Mouse (Mus musculus): ENCODE results near the gene Mctp2. TPM values are rescaled to one million over a fixed set of nuclear protein-coding genes. Genes with fewer than 3 reads are reported as not detected.

Mctp2 gene
- total and polyA plus RNA-seq, 3 experiments: 0.11 TPM; not detected in 2

DNA sequence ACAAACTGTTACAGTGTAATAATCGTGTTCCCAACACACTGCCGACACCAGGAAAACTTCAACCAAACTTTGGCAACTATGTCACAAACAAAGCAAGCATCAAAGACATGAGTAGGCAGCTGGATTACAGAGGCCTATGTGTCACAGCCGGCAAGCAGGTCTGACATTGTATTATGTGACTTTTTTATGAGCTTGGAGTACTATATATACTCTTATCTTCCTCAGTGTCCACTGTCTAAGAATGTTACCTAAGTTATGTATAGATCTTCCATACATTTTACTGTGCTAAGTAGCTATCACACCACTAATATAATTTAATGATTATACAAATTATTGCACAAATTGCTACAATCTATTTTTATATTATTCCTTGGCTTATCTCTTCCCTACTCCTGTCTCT is 202.8 kb downstream of the Mctp2 start:
- H3K27me3 ChIP-seq (ENCODE audit: insufficient read depth, low read length): no peaks in the 10 kb centered on the region
- no peaks in the 10 kb centered on the region for H3K36me3 ChIP-seq (replicated peaks)
- ATAC-seq (ENCODE audit: extremely low read depth, insufficient number of reproducible peaks, low FRiP score, poor library complexity, severe bottlenecking) (no peak), DNase-seq (ENCODE audit: low spot score) (no peak)
- H3K4me3 ChIP-seq (ENCODE audit: low read depth, low read length): no peak overlapping the region
- H3K4me1 ChIP-seq (ENCODE audit: insufficient read depth, low read depth, low read length): no peaks in the 10 kb centered on the region
- H3K9me3 ChIP-seq (replicated peaks): peaks cover 9% of the 10 kb centered on the region
- TF ChIP-seq GATA1 (IDR thresholded peaks at IDR 0.05; ENCODE audit: borderline replicate concordance, low read length) (no peak), GATA2 (IDR thresholded peaks at IDR 0.05; ENCODE audit: borderline replicate concordance, low read depth, low read length) (no peak), CTCF (IDR thresholded peaks at IDR 0.05; ENCODE audit: low read depth, low read length) (no peak), POLR2AphosphoS5 (IDR thresholded peaks at IDR 0.05; ENCODE audit: insufficient replicate concordance, low read depth, low read length) (no peak), TAL1 (conservative IDR thresholded peaks at IDR 0.05; ENCODE audit: low read depth, low read length) (no peak)

DNA sequence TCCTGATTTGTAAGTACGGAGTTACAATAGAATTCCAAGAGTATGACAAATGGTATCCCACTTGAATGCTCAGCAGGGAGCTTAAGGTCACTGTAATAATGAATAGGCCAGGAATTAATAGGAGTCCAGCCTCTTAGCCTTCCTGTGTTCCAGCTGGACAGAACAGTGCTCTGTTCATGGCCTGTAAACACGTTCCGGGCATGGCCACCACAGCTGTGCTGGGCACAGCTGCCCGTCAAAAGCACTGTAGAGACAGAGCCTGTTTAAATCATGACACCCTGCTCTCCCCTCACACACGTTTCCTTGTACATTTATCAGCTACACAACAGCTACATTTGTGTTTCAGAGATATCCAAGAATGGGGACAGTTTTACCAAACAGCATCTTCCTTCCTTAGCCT is 205.7 kb downstream of the Mctp2 start:
- H3K36me3 ChIP-seq (replicated peaks): no peaks in the 10 kb centered on the region
- no peak for TF ChIP-seq POLR2AphosphoS5 (IDR thresholded peaks at IDR 0.05; ENCODE audit: insufficient replicate concordance, low read depth, low read length)
- TF ChIP-seq CTCF (IDR thresholded peaks at IDR 0.05; ENCODE audit: low read depth, low read length): no peak
- TF ChIP-seq GATA1 (IDR thresholded peaks at IDR 0.05; ENCODE audit: borderline replicate concordance, low read length): no peak
- TF ChIP-seq GATA2 (IDR thresholded peaks at IDR 0.05; ENCODE audit: borderline replicate concordance, low read depth, low read length): no peak
- TF ChIP-seq TAL1 (conservative IDR thresholded peaks at IDR 0.05; ENCODE audit: low read depth, low read length): no peak
- no peaks in the 10 kb centered on the region for H3K27me3 ChIP-seq (ENCODE audit: insufficient read depth, low read length)
- no peak overlapping the region for H3K4me3 ChIP-seq (ENCODE audit: low read depth, low read length)
- no peaks in the 10 kb centered on the region for H3K4me1 ChIP-seq (ENCODE audit: insufficient read depth, low read depth, low read length)
- H3K9me3 ChIP-seq (replicated peaks): peaks cover 19% of the 10 kb centered on the region
- DNase-seq (ENCODE audit: low spot score): no peak
- no peak for ATAC-seq (ENCODE audit: extremely low read depth, insufficient number of reproducible peaks, low FRiP score, poor library complexity, severe bottlenecking)

DNA sequence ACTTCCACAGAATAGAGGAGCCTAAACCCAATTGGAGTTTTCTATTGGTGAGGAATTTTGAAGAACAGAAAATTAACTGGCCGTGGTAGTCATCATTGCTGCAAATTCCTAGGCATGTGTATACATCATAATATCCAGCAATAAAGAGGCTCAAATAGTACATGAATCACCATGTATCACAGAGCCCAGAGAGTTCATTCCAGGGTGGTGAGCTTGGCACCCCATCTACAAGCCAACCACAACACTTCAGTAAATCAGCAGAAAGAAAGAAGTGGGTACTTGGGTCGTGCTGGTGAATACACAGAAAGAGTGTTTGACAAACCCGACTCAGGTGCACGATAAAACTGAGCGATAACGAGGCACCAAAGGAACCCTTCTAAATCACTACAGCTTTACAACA is 207.8 kb downstream of the Mctp2 start:
- ATAC-seq (ENCODE audit: extremely low read depth, insufficient number of reproducible peaks, low FRiP score, poor library complexity, severe bottlenecking) (no peak), DNase-seq (ENCODE audit: low spot score) (no peak)
- Histone ChIP-seq H3K9me3 (replicated peaks) (peaks cover 17% of the 10 kb centered on the region), H3K4me3 (ENCODE audit: low read depth, low read length) (no peak overlapping the region), H3K4me1 (ENCODE audit: insufficient read depth, low read depth, low read length) (no peaks in the 10 kb centered on the region), H3K27me3 (ENCODE audit: insufficient read depth, low read length) (no peaks in the 10 kb centered on the region), H3K36me3 (replicated peaks) (no peaks in the 10 kb centered on the region)
- TF ChIP-seq GATA1 (IDR thresholded peaks at IDR 0.05; ENCODE audit: borderline replicate concordance, low read length): no peak
- TF ChIP-seq GATA2 (IDR thresholded peaks at IDR 0.05; ENCODE audit: borderline replicate concordance, low read depth, low read length): no peak
- TF ChIP-seq CTCF (IDR thresholded peaks at IDR 0.05; ENCODE audit: low read depth, low read length): no peak
- TF ChIP-seq TAL1 (conservative IDR thresholded peaks at IDR 0.05; ENCODE audit: low read depth, low read length): no peak
- TF ChIP-seq POLR2AphosphoS5 (IDR thresholded peaks at IDR 0.05; ENCODE audit: insufficient replicate concordance, low read depth, low read length): no peak

DNA sequence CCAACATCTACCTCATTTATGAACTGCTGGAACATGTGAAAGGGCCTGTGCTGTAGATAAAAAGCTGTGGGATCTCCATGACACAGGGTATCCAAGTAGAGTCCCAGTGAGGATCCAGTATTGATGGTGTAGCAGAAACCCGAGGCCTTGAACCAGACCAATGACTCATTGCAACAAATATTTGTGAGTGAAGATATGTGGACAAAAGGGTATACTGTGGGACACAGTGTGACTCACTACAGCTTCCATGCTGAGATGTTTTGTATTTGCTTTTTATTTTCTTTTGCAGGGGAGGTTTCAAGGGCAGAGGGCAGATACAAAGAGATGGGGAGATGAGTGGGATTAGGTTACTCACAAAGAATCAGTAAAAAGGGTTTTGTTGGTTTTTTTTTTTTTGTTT is 209.4 kb downstream of the Mctp2 start:
- H3K36me3 ChIP-seq (replicated peaks): no peaks in the 10 kb centered on the region
- H3K27me3 ChIP-seq (ENCODE audit: insufficient read depth, low read length): no peaks in the 10 kb centered on the region
- no peak for DNase-seq (ENCODE audit: low spot score)
- no peak overlapping the region for H3K4me3 ChIP-seq (ENCODE audit: low read depth, low read length)
- no peak for ATAC-seq (ENCODE audit: extremely low read depth, insufficient number of reproducible peaks, low FRiP score, poor library complexity, severe bottlenecking)
- peaks cover 18% of the 10 kb centered on the region for H3K9me3 ChIP-seq (replicated peaks)
- TF ChIP-seq TAL1 (conservative IDR thresholded peaks at IDR 0.05; ENCODE audit: low read depth, low read length) (no peak), GATA1 (IDR thresholded peaks at IDR 0.05; ENCODE audit: borderline replicate concordance, low read length) (no peak), CTCF (IDR thresholded peaks at IDR 0.05; ENCODE audit: low read depth, low read length) (no peak), POLR2AphosphoS5 (IDR thresholded peaks at IDR 0.05; ENCODE audit: insufficient replicate concordance, low read depth, low read length) (no peak), GATA2 (IDR thresholded peaks at IDR 0.05; ENCODE audit: borderline replicate concordance, low read depth, low read length) (no peak)
- no peaks in the 10 kb centered on the region for H3K4me1 ChIP-seq (ENCODE audit: insufficient read depth, low read depth, low read length)

DNA sequence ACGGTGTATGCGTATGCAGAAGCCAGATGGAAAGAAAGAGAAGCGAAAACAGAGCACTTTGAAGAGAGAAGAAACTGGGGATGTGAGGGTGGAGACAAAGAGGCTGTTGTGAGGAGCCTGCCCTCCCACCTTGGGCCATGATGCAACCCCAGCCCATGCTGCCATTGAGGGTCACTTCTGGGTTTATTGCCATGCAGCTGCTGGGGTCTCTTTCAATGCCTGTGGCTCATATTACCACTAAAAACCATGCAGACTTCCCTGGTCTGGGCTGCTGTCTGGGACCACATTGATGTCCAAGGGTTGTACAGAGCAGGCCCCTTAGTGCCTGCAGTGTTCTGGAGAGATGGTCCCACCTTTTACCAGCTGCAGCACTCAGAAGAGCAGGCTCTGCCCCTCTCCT is 210.0 kb downstream of the Mctp2 start:
- Histone ChIP-seq H3K9me3 (replicated peaks) (peaks cover 18% of the 10 kb centered on the region), H3K27me3 (ENCODE audit: insufficient read depth, low read length) (no peaks in the 10 kb centered on the region), H3K4me3 (ENCODE audit: low read depth, low read length) (no peak overlapping the region), H3K36me3 (replicated peaks) (no peaks in the 10 kb centered on the region), H3K4me1 (ENCODE audit: insufficient read depth, low read depth, low read length) (no peaks in the 10 kb centered on the region)
- ATAC-seq (ENCODE audit: extremely low read depth, insufficient number of reproducible peaks, low FRiP score, poor library complexity, severe bottlenecking) (no peak), DNase-seq (ENCODE audit: low spot score) (no peak)
- TF ChIP-seq CTCF (IDR thresholded peaks at IDR 0.05; ENCODE audit: low read depth, low read length) (no peak), GATA1 (IDR thresholded peaks at IDR 0.05; ENCODE audit: borderline replicate concordance, low read length) (no peak), TAL1 (conservative IDR thresholded peaks at IDR 0.05; ENCODE audit: low read depth, low read length) (no peak), GATA2 (IDR thresholded peaks at IDR 0.05; ENCODE audit: borderline replicate concordance, low read depth, low read length) (no peak), POLR2AphosphoS5 (IDR thresholded peaks at IDR 0.05; ENCODE audit: insufficient replicate concordance, low read depth, low read length) (no peak)

DNA sequence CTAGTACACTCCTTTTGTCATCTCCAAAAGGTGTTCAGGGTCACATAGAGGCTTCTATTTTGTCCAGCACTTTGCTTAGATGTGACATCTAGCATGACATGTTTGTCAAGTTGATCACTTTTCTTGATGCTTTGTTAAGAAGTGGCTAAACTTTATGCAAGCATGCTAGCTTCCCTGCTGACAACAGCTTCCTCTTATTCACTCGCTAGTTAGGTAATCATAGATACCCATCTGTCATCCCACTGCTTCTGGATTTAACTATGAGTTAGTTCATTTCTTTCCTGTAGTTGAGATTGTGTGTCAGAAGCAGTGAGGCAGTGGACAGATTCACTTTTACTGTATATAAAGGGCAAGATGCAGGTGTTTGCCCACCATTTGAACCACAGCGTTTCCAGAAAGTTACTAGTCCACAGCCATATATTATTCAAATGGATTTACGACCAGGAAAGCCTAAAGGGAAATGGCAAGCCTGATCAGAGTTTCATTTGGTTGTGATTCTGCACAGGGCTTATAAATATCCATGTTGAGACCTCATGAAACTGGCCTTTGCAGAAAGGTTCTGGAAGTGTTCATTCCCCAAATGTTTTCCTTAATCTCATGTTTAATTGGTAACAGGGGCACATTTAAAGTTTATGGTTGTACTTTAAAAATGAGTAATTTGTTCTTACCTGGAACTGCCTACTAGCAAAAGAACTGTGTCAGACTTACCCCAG is 216.8 kb downstream of the Mctp2 start:
- Histone ChIP-seq H3K4me3 (ENCODE audit: low read depth, low read length) (no peak overlapping the region), H3K36me3 (replicated peaks) (no peaks in the 10 kb centered on the region), H3K27me3 (ENCODE audit: insufficient read depth, low read length) (no peaks in the 10 kb centered on the region), H3K9me3 (replicated peaks) (peaks cover 2% of the 10 kb centered on the region; the same call in 1 of the 2 replicates), H3K4me1 (ENCODE audit: insufficient read depth, low read depth, low read length) (no peaks in the 10 kb centered on the region)
- no peak for ATAC-seq (ENCODE audit: extremely low read depth, insufficient number of reproducible peaks, low FRiP score, poor library complexity, severe bottlenecking)
- DNase-seq (ENCODE audit: low spot score): no peak
- TF ChIP-seq GATA1 (IDR thresholded peaks at IDR 0.05; ENCODE audit: borderline replicate concordance, low read length) (no peak), POLR2AphosphoS5 (IDR thresholded peaks at IDR 0.05; ENCODE audit: insufficient replicate concordance, low read depth, low read length) (no peak), GATA2 (IDR thresholded peaks at IDR 0.05; ENCODE audit: borderline replicate concordance, low read depth, low read length) (no peak), TAL1 (conservative IDR thresholded peaks at IDR 0.05; ENCODE audit: low read depth, low read length) (no peak), CTCF (IDR thresholded peaks at IDR 0.05; ENCODE audit: low read depth, low read length) (no peak)

All from G1E (cell line).